Comparison of ENCODE assay signal across 27 mouse cellular contexts in the genomic region with DNA sequence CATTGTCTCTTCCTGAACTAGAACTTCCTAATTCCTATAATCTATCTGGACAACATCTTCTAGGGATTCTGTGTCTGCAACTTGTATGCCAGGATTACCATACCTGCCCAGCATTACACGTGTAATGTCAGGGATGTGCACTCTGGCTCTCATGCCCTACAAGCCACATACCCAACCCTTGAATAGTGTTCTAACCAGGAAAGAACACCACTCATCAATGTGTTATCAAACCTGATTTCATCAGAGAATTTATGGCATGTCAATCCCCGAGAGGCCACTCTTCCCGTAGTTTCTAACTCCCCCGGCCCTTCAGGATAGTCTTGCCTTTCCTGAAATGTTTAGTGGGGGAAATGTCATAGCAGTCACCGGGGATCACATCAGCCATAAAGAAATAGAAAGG. TPM values are rescaled to one million over a fixed set of nuclear protein-coding genes. Genes with fewer than 3 reads are reported as not detected.
DNase-seq lines count a peak whose midpoint lies in the region; ATAC-seq and TF ChIP-seq lines count a peak whose summit lies in the region.
"Had no signal": no experiment of that assay in that cellular context is flagged by ENCODE, and none has a peak within 500 bp of the region (broad histone marks: within the 10 kb centered on the region; RNA-seq: fewer than 3 reads in every experiment).

No protein-coding gene starts in this region.

- H3K4me1 ChIP-seq in embryonic fibroblast, embryonic 13.5 days (ENCODE audit: control insufficient read depth, insufficient read depth, low read length), result peaks cover 17% of the 10 kb centered on the region
- H3K4me1 ChIP-seq in intestine, embryonic 16.5 days (ENCODE audit: control insufficient read depth, insufficient read depth, low read length), result 0 out of 2 replicates have a peak, but pooled peaks cover 2% of the 10 kb centered on the region
- H3K4me1 ChIP-seq: embryonic facial prominence, embryonic 10.5 days; embryonic facial prominence, embryonic 12.5 days; forebrain, embryonic 10.5 days; forebrain, embryonic 12.5 days had no signal

- no peaks in the 10 kb centered on the region for H3K27me3 ChIP-seq in intestine, embryonic 16.5 days (replicated peaks; ENCODE audit: control insufficient read depth, insufficient read depth, low read length)
- H3K27me3 ChIP-seq: CH12.LX; embryonic facial prominence, embryonic 12.5 days; forebrain, embryonic 12.5 days had no signal

- H3K4me2 ChIP-seq in intestine, embryonic 16.5 days (ENCODE audit: low read depth, low read length), result no peak overlapping the region
- H3K4me2 ChIP-seq: embryonic facial prominence, embryonic 12.5 days; forebrain, embryonic 12.5 days had no signal

- peak; percentile 25 for DNase-seq in heart, adult 11 months
- DNase-seq in heart, adult 9 months (ENCODE audit: low spot score in 2 of 2), result no peak
- no peak for DNase-seq in cerebellum, postnatal 10 days
- no peak for DNase-seq in adrenal gland, adult 2 months
- DNase-seq: adrenal gland, postnatal 10 days; adrenal gland, postnatal 25 days; B cell, adult 2 months; cerebellum, adult 11 months; cerebellum, adult 18-20 months; cerebellum, adult 8-10 months; cerebellum, adult 9-11 months; cerebellum, postnatal 25 days had no signal

- no peak overlapping the region for H3K9ac ChIP-seq in intestine, embryonic 16.5 days (ENCODE audit: low read depth, low read length)
- H3K9ac ChIP-seq: embryonic facial prominence, embryonic 12.5 days; forebrain, embryonic 12.5 days had no signal

- no peak for TF ChIP-seq CTCF in embryonic fibroblast, embryonic 13.5 days (IDR thresholded peaks at IDR 0.05; ENCODE audit: borderline replicate concordance, insufficient read depth, low read length)

- no peaks in the 10 kb centered on the region for H3K9me3 ChIP-seq in intestine, embryonic 16.5 days (ENCODE audit: control insufficient read depth, low read length)
- H3K9me3 ChIP-seq: embryonic facial prominence, embryonic 10.5 days; embryonic facial prominence, embryonic 12.5 days; forebrain, embryonic 10.5 days; forebrain, embryonic 12.5 days had no signal

- H3K4me3 ChIP-seq in embryonic fibroblast, embryonic 13.5 days (ENCODE audit: insufficient read depth, low read length), result no peak overlapping the region
- H3K4me3 ChIP-seq in intestine, embryonic 16.5 days (ENCODE audit: low read length), result no peak overlapping the region
- H3K4me3 ChIP-seq: embryonic facial prominence, embryonic 10.5 days; embryonic facial prominence, embryonic 12.5 days; erythroblast, embryonic 14.5 days; forebrain, embryonic 10.5 days; forebrain, embryonic 12.5 days had no signal

- no peak for TF ChIP-seq POLR2A in embryonic fibroblast, embryonic 13.5 days (IDR thresholded peaks at IDR 0.05; ENCODE audit: low read depth, low read length)

- peak overlapping the region; percentile 64 for H3K27ac ChIP-seq in embryonic fibroblast, embryonic 13.5 days (ENCODE audit: insufficient read depth, low read length)
- H3K27ac ChIP-seq in intestine, embryonic 16.5 days (ENCODE audit: low read length), result no peak overlapping the region
- H3K27ac ChIP-seq: embryonic facial prominence, embryonic 10.5 days; embryonic facial prominence, embryonic 12.5 days; forebrain, embryonic 10.5 days; forebrain, embryonic 12.5 days had no signal

- peak; percentile 76 for ATAC-seq in intestine, embryonic 16.5 days
- ATAC-seq in megakaryocyte, adult 5-6 weeks (ENCODE audit: poor library complexity, severe bottlenecking), result no peak
- ATAC-seq: CD4-positive, CD25-positive, alpha-beta regulatory T cell, adult 4 months; forebrain, embryonic 14.5 days; forebrain, embryonic 16.5 days had no signal

- no peaks in the 10 kb centered on the region for H3K36me3 ChIP-seq in intestine, embryonic 16.5 days (ENCODE audit: control insufficient read depth, insufficient read depth, low read length)
- H3K36me3 ChIP-seq: embryonic facial prominence, embryonic 10.5 days; embryonic facial prominence, embryonic 12.5 days; forebrain, embryonic 10.5 days; forebrain, embryonic 12.5 days; G1E had no signal

- WGBS in intestine, embryonic 16.5 days, result 55% methylated on average over 5 of the region's 5 CpGs

RNA-seq across cellular contexts. Expression of gene Pnlip, which starts 12.6 kb away (rescaled TPM):
- polyA plus RNA-seq in embryonic fibroblast, embryonic 13.5 days (2011; ENCODE audit: insufficient read length, low read depth, missing spikeins), result not detected in 2 replicates
- 0.36 and 0.37 TPM in 2 replicates for polyA plus RNA-seq in intestine, embryonic 16.5 days (2015; fragmentation: Nextera tagmentation; extraction: Ambion mirVana)
- total RNA-seq in megakaryocyte, adult 5-6 weeks (2015), result not detected in 2 replicates
- total RNA-seq in megakaryocyte, adult 5-6 weeks (2017), result not detected in 2 replicates
- under 1 TPM in 1 of 2 experiments, not detected in 1; 0.38 TPM for total RNA-seq in adrenal gland, adult 2 months (2021)
- 0.21 TPM in 1 of 2 replicates, not detected in the other for polyA plus RNA-seq in adrenal gland, adult 2 months (2012; rRNA removed)
- total RNA-seq: adrenal gland, adult 18-20 months; adrenal gland, postnatal 10 days; adrenal gland, postnatal 25 days had no signal
- polyA plus RNA-seq: CD4-positive, CD25-positive, alpha-beta regulatory T cell, adult 4 months; embryonic facial prominence, embryonic 10.5 days; embryonic facial prominence, embryonic 12.5 days; embryonic facial prominence, embryonic 14.5 days; erythroblast, embryonic 14.5 days; forebrain, embryonic 10.5 days; forebrain, embryonic 12.5 days; G1E had no signal
